Mouse (Mus musculus) embryo, embryonic 11 days (tissue): ENCODE data around the gene Col12a1.

Experiments used
- DNase-seq: peaks from one replicate; pipeline ENCODE4 v3.0.0-alpha.2; 2015

The Col12a1 gene

GRCm38 (mm10) chr9:79718481-79719370, at the start of gene Col12a1:
TSS of gene Col12a1 (minus strand) at chr9:79718831.
- peak; percentile 83 for DNase-seq

GRCm38 (mm10) chr9:79766991-79767545, 48.4 kb upstream of the Col12a1 start:
- DNase-seq: no peak

GRCm38 (mm10) chr9:79765329-79765728, 46.7 kb upstream of the Col12a1 start:
- DNase-seq: no peak

GRCm38 (mm10) chr9:79762519-79762918, 43.9 kb upstream of the Col12a1 start:
- DNase-seq: no peak

GRCm38 (mm10) chr9:79760076-79760475, 41.4 kb upstream of the Col12a1 start:
- DNase-seq: no peak

GRCm38 (mm10) chr9:79759385-79760005, 40.9 kb upstream of the Col12a1 start, which contains the start of gene Cox7a2:
TSS of gene Cox7a2 (minus strand) at chr9:79759878.
- DNase-seq: peak; percentile 99

GRCm38 (mm10) chr9:79755311-79755710, 36.7 kb upstream of the Col12a1 start:
- no peak for DNase-seq

- no peak for DNase-seq
Observed at GRCm38 (mm10) chr9:79751846-79752245, 33.2 kb upstream of the Col12a1 start.

GRCm38 (mm10) chr9:79750709-79751108, 32.1 kb upstream of the Col12a1 start:
- DNase-seq: no peak

- DNase-seq: no peak
Observed at GRCm38 (mm10) chr9:79745036-79745435, 26.4 kb upstream of the Col12a1 start.

- DNase-seq: no peak
Observed at GRCm38 (mm10) chr9:79735608-79736007, 17.0 kb upstream of the Col12a1 start.

GRCm38 (mm10) chr9:79730301-79730700, 11.7 kb upstream of the Col12a1 start:
- no peak for DNase-seq

GRCm38 (mm10) chr9:79723090-79723489, 4.5 kb upstream of the Col12a1 start:
- DNase-seq: peak; percentile 75

- peak; percentile 89 for DNase-seq
Observed at GRCm38 (mm10) chr9:79721056-79721455, 2.4 kb upstream of the Col12a1 start.

- DNase-seq: no peak
Observed at GRCm38 (mm10) chr9:79720143-79720542, 1.5 kb upstream of the Col12a1 start.

- DNase-seq: peak; percentile 72
Observed at GRCm38 (mm10) chr9:79719451-79719850, 820 bp upstream of the Col12a1 start.

- DNase-seq: peak; percentile 45
Observed at GRCm38 (mm10) chr9:79717836-79718475, 675 bp downstream of the Col12a1 start.

- DNase-seq: peak; percentile 89
Observed at GRCm38 (mm10) chr9:79716909-79717835, 1.5 kb downstream of the Col12a1 start.

GRCm38 (mm10) chr9:79716496-79716895, 2.1 kb downstream of the Col12a1 start:
- DNase-seq: peak; percentile 11

GRCm38 (mm10) chr9:79714471-79715045, 4.1 kb downstream of the Col12a1 start:
- peak; percentile 62 for DNase-seq

GRCm38 (mm10) chr9:79689771-79690535, 28.7 kb downstream of the Col12a1 start:
- DNase-seq: peak; percentile 74
